Mouse (Mus musculus) liver, adult 2 months (tissue): ENCODE measurements at regions not wholly inside any gene's neighbourhood (a gene's known extent, or its start where the extent isn't known, plus 50 kb on each side); places are given as distances from the start of the nearest gene placed in this dataset.

ENCODE experiments used
- CTCF ChIP-seq: fragments of 200-500 bp; IDR thresholded peaks from 2 replicates; pipeline ENCODE4 v1.5.1; 2011; ENCODE audit warnings: low read depth, low read length, control low read depth
- POLR2A ChIP-seq: fragments of 200-500 bp; IDR thresholded peaks from 2 replicates; pipeline ENCODE4 v1.6.1; 2011; ENCODE audit warnings: low read length, control low read depth; ENCODE audit not compliant: insufficient read depth; ENCODE audit errors: extremely low read depth

DNA sequence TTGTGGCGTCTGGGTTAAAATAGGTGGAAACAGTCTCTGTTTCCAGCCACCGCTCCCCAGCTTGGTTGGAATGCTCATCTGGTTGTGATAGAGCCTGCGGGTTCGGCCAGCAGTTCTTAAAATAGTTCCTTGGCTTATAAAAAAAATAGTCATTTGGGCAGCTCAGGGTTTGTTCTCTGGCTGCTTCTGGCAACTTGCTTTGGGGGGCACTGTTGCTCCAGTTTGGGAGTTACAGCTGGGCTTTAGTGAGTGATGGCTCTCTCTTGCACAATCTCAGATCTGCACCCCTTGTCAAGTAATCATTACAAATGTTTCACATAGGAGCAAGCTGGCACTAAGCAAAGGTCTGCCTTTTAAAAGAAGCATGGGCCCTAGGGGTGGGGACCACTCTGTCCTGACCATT, 268.0 kb downstream of the Etaa1 start:
- TF ChIP-seq POLR2A (no peak), CTCF (peak; percentile 52)
